Mouse (Mus musculus) liver, embryonic 14.5 days (tissue): ENCODE data around the gene Adgrg7. TPM values are rescaled to one million over a fixed set of nuclear protein-coding genes. Genes with fewer than 3 reads are reported as not detected.

Experiments used
- ATAC-seq: fragments of 200-750 bp; cut with Nextera tagmentation; 2 replicates; pipeline ENCODE4 v1.8.0; 2017; ENCODE audit warnings: moderate number of reproducible peaks, mild to moderate bottlenecking, moderate library complexity; ENCODE audit not compliant: insufficient read depth
- DNase-seq, 3 experiments: peaks; one replicate each; pipeline ENCODE4 v3.0.0-alpha.2; 2012 to 2013; ENCODE audit warnings: low read depth in 3 of 3, low spot score in 3 of 3
- H3K27ac ChIP-seq: fragments of 300-500 bp; sonication (generic); 2 replicates; pipeline ENCODE4 v1.5.1; 2014; ENCODE audit warnings: moderate library complexity, mild to moderate bottlenecking, control low read depth, inconsistent platforms
- H3K27me3 ChIP-seq: fragments of 300-500 bp; sonication (generic); 2 replicates; pipeline ENCODE4 v1.6.1; 2014; ENCODE audit warnings: mild to moderate bottlenecking, low read length, moderate library complexity; ENCODE audit not compliant: control insufficient read depth, insufficient read depth
- H3K36me3 ChIP-seq: fragments of 300-500 bp; sonication (generic); replicated peaks from 2 replicates; pipeline ENCODE4 v1.6.1; 2014; ENCODE audit warnings: low read depth; ENCODE audit not compliant: control insufficient read depth, insufficient read depth
- H3K4me1 ChIP-seq, 2 experiments: fragments of 200-500 bp in 1 of 2; fragments of 300-500 bp in 1 of 2; sonication (generic) in 1 of 2; replicated peaks; 2 replicates each; pipeline ENCODE4 v1.6.1; 2012 to 2014; ENCODE audit warnings: antibody characterized with exemption in 1 of 2, inconsistent platforms in 1 of 2, low read length in 1 of 2; ENCODE audit not compliant: control insufficient read depth in 2 of 2, insufficient read depth in 2 of 2
- H3K4me2 ChIP-seq: fragments of 300-500 bp; sonication (generic); 2 replicates; pipeline ENCODE4 v1.6.1; 2014; ENCODE audit warnings: low read depth, mild to moderate bottlenecking, control low read depth, moderate library complexity
- H3K4me3 ChIP-seq, 2 experiments: fragments of 200-500 bp in 1 of 2; fragments of 300-500 bp in 1 of 2; sonication (generic) in 1 of 2; 2 replicates each; pipeline ENCODE4 v1.5.1; 2012 to 2014; ENCODE audit warnings: low read depth in 2 of 2, low read length in 2 of 2, mild to moderate bottlenecking in 2 of 2, control low read depth in 1 of 2, inconsistent platforms in 1 of 2, moderate library complexity in 1 of 2; ENCODE audit not compliant: insufficient read depth in 1 of 2
- H3K9ac ChIP-seq: fragments of 300-500 bp; sonication (generic); replicated peaks from 2 replicates; pipeline ENCODE4 v1.6.1; 2014; ENCODE audit warnings: mild to moderate bottlenecking, control low read depth, moderate library complexity
- H3K9me3 ChIP-seq: fragments of 300-500 bp; sonication (generic); 2 replicates; pipeline ENCODE4 v1.6.1; 2016; ENCODE audit warnings: low read length, mixed read lengths; ENCODE audit not compliant: control insufficient read depth
- CTCF ChIP-seq: IDR thresholded peaks from 2 replicates; pipeline ENCODE4 v1.5.1; 2016; ENCODE audit warnings: antibody characterized with exemption, low read depth, control low read depth
- EP300 ChIP-seq: IDR thresholded peaks from 2 replicates; pipeline ENCODE4 v1.6.1; 2016; ENCODE audit warnings: antibody characterized with exemption, low read depth
- WGBS: fragments of 180-500 bp; shearing (Covaris S2); extraction: QIAGEN DNeasy Blood & Tissue Kit; methylation state at CpG from one replicate; pipeline ENCODE4 v1.1.7; 2014; ENCODE audit not compliant: insufficient replicate concordance; 5-methylcytosine and 5-hydroxymethylcytosine counted together
- polyA plus RNA-seq, 2 experiments: library from polyadenylated mRNA; depleted of rRNA in 1 of 2; stranded (reverse) in 1 of 2; unstranded in 1 of 2; fragments of >200 nt; fragmentation: Nextera tagmentation in 1 of 2; extraction: Ambion mirVana in 1 of 2; gene quantifications; 2 replicates each; pipeline versions ENCODE4 v1.2.1 to v1.2.3; 2012 to 2014

Adgrg7 gene
- polyA plus RNA-seq, 2 experiments, result 0.04 to 0.09 TPM

DNA sequence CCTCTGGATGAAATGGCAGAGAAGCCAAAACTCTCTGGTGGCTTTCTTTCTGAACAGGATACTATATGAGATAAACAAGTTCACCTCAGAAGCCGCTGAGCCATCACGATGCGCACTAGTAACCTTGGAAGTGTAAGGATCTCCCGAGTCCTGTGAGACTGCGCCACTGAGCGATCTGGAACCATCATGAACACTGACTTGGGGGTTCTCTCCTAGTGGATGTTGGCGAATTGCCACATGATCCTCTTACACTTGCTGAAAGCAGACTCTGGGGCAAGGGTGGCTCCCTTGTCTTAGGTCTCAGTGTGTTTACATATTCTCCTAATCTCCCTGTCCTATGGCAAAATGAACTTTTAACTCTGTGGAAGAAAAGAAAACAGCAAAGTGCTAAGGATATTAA lies 5.3 kb upstream of the Adgrg7 start:
- no peak for TF ChIP-seq CTCF
- no peak for TF ChIP-seq EP300
- ATAC-seq (no peak), DNase-seq (no peak)
- WGBS, result 64% methylated on average over 7 of the region's 7 CpGs
- Histone ChIP-seq H3K27me3 (no peaks in the 10 kb centered on the region), H3K9me3 (no peaks in the 10 kb centered on the region), H3K36me3 (no peaks in the 10 kb centered on the region), H3K4me1 (peaks cover 25 to 34% of the 10 kb centered on the region in 2 experiments), H3K4me3 (no peak overlapping the region), H3K4me2 (peak overlapping the region; percentile 56), H3K9ac (peak overlapping the region; percentile 28), H3K27ac (peak overlapping the region; percentile 70)

DNA sequence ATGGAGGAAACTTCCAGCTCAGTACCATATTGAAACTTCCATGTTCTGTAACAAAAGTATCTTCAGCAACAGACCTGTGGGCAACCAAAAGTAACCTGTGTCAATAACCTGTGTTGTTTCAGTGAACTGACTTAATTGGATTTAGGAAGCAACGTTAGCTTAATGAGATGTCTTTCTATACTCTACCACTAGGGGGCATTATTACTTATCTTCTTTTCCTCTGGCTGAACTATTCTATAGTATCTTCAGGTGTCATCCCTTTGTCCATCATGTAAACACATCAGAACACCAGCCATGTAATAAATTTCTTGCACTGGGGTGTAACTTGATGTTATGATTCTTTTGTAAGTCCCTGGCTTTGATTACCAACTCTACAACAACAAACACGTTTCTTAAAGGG lies 4.8 kb upstream of the Adgrg7 start:
- H3K27ac ChIP-seq, result peak overlapping the region; percentile 70; the same call in 1 of the 2 replicates
- H3K9me3 ChIP-seq, result no peaks in the 10 kb centered on the region
- ATAC-seq, result no peak
- no peaks in the 10 kb centered on the region for H3K36me3 ChIP-seq
- no peaks in the 10 kb centered on the region for H3K27me3 ChIP-seq
- H3K4me3 ChIP-seq, result no peak overlapping the region
- peak; percentile 42 to 49 (median 45) for DNase-seq
- no peak overlapping the region for H3K9ac ChIP-seq
- peak overlapping the region; percentile 56 for H3K4me2 ChIP-seq
- WGBS, result 35% methylated on average over 2 of the region's 2 CpGs
- TF ChIP-seq EP300 (no peak), CTCF (peak; percentile 63)
- H3K4me1 ChIP-seq, result peaks cover 25 to 34% of the 10 kb centered on the region in 2 experiments

DNA sequence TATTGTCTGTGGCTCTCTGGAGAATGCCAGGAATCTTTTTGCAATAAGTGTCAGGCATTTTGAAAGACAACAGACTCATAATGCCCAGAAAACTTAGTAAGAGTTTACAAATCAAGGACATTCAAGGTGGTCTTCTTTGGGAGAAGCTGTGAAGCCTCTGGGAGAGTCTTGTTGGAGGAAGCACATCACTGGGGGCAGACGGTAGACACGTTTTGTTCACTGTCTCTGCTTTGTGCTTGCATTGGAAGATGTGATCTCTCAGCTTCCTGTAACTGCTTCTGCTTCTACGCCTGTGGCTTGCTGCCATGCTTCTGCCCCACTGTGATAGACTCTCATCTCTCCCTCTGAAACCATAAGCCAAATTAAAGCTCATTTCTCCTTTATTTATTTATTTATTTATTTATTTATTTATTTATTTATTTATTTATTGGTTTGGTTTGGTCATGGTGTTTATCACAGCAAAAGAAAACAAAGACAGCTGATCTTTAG lies 3.9 kb upstream of the Adgrg7 start:
- Histone ChIP-seq H3K4me1 (peaks cover 25 to 34% of the 10 kb centered on the region in 2 experiments), H3K36me3 (no peaks in the 10 kb centered on the region), H3K27ac (no peak overlapping the region), H3K4me3 (no peak overlapping the region), H3K27me3 (no peaks in the 10 kb centered on the region), H3K9me3 (no peaks in the 10 kb centered on the region), H3K4me2 (no peak overlapping the region), H3K9ac (no peak overlapping the region)
- 29% methylated on average over 3 of the region's 3 CpGs for WGBS
- TF ChIP-seq EP300, result no peak
- DNase-seq (no peak), ATAC-seq (no peak)

DNA sequence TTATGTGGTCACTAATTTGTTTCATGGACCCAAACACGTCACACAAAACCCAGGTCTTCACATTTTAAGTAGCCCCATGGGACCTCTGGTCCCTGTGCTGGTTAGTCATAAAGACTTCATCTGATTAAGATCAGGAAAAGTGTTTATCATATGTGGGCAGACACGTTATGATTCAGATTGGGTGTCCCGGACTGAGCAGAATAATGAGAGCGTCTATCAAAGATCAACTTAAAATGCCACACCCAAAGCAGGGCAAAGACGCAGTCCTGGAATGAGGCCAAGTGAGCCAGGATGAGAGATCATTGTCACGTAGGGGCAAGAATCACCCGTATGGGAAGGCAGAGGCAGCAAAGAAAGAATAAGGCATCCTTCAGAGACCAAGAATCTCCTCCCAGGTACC lies 3.2 kb upstream of the Adgrg7 start:
- no peak for TF ChIP-seq EP300
- no peak for TF ChIP-seq CTCF
- H3K27me3 ChIP-seq, result no peaks in the 10 kb centered on the region
- no peak overlapping the region for H3K9ac ChIP-seq
- DNase-seq, result no peak
- no peak for ATAC-seq
- H3K36me3 ChIP-seq, result no peaks in the 10 kb centered on the region
- WGBS, result 26% methylated on average over 7 of the region's 7 CpGs
- H3K9me3 ChIP-seq, result no peaks in the 10 kb centered on the region
- no peak overlapping the region for H3K4me2 ChIP-seq
- no peak overlapping the region for H3K4me3 ChIP-seq
- H3K27ac ChIP-seq, result no peak overlapping the region
- peaks cover 25 to 34% of the 10 kb centered on the region in 2 experiments for H3K4me1 ChIP-seq

DNA sequence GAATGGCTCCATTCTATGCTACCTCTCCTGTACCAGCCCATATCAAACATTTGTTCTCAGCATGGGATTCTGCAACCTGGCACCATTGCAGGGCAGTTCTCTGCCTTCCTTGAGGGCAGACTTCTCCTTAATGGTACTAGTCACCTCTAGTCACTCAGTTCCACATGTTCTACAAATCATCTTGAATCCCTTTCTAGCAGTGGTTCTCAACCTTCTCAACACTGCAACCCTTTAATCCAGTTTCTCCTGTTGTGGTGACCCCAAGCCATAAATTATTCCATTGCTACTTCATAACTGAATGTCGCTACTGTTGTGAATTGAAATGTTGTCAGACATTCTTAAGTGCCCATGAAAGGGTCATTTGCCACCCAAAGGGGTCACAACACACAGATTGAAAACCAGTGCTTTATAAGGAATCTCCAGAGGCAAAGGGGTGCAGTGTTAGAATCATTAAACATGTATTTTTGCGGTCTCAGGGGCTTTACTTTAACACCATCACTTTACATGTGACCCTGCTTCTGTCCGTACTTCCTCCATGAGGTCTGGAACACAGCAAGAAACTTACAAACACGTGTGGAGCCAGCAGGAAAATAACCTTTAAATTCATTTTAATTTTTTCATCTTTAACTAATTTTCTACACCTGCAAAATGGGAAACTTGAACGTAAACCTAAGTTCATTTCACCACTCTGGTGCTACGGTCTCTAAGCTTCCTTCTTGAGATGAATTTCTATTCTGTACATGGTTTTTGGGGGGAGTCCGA lies 1.1 kb downstream of the Adgrg7 start:
- no peak for ATAC-seq
- no peak for TF ChIP-seq EP300
- no peak for TF ChIP-seq CTCF
- no peaks in the 10 kb centered on the region for H3K36me3 ChIP-seq
- no peak overlapping the region for H3K4me3 ChIP-seq
- H3K27ac ChIP-seq, result no peak overlapping the region
- no peak overlapping the region for H3K4me2 ChIP-seq
- no peaks in the 10 kb centered on the region for H3K9me3 ChIP-seq
- 63% methylated on average over 7 of the region's 7 CpGs for WGBS
- DNase-seq, result no peak
- peaks cover 3 to 12% of the 10 kb centered on the region in 2 experiments for H3K4me1 ChIP-seq
- H3K9ac ChIP-seq, result no peak overlapping the region
- H3K27me3 ChIP-seq, result no peaks in the 10 kb centered on the region
